Mouse (Mus musculus) adrenal gland, postnatal 4 days (tissue): ENCODE data around the gene Cacna2d2. TPM values are rescaled to one million over a fixed set of nuclear protein-coding genes. Genes with fewer than 3 reads are reported as not detected.

Source experiments
- DNase-seq, 2 experiments: peaks; one replicate each; pipeline ENCODE4 v3.0.0; 2021 to 2022; ENCODE audit warnings: low spot score in 2 of 2, mixed read lengths in 2 of 2
- total RNA-seq, 2 experiments: library from RNA; stranded (reverse); gene quantifications; 2 replicates each; pipeline ENCODE4 v1.2.3; 2021

Gene Cacna2d2
- total RNA-seq, 2 experiments from 2014 or later, result 10.1 to 10.9 TPM

DNA sequence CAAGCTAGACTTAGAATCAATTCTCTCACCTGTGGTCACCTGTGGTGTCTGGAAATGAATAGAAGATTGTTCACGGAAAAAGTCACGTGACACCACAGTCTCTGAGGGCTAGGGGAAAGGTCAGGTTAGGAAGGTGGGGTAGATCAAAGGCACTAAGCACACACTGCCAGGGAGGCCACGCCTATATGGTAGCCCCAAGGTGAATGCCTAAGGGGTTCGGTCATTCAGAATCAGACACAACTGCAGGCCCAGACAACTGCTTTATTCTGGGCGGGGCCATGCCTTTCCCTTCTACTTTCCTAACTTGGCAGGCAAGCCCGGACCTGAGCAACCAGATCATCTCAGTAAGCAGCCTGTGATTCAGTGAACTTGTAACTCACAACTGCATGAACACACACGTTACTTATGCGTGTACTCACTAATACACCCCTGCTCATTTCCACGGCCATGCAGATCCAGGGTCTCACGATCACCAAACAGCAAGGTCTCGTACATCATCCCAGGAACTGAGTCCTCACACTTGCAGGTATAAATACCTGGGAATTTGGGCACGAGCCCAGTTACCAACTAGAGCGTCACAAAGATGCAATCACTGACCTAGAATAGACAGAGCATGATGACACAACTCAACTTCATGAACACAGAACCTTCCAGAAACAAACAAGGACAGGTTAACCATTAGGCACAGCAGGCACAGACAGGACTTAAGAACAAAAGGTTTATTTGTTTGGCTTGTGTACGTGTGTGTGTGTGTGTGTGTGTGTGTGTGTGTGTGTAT lies 176.4 kb downstream of the Cacna2d2 start:
- no peak for DNase-seq

DNA sequence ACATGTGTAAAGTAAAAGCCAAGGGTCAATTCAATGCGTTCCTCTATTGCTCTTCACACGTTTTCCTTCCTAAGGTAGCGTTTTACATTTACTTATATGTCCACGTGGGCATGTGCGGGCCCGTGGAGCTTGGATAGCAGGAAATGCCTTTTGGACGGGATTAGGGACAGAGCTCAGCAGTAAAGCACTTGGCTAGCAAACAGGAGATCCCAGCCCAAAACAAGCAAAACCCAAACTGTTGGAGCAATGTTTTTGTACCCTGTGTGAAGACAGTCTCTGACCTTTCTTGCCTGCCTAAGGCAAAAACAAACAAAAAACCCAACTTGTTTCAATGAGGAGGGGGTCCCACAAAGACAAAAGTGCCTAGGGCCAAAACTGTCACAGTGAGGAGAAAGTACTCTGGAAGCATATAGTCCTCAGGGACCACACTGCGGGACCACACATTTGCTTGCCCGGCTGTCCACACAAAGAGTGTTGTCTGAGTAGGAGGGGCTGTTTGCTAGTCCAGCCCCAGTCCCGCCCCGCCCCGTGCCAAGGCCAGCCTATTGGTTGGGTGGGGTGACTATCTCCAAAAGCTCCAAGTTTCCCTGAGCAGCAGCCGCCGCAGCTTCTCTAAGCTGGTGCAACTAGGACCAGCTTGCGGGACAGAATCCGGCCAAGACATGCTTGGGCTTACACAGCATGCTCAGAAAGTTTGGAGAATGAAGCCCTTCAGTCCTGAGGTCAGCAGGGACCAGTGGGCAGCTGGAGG lies 177.1 kb downstream of the Cacna2d2 start, which contains the start of gene Hyal1:
Hyal1 (plus strand) TSS at position 571 of the 751 bp plus-strand sequence.
- DNase-seq, result peak; percentile 46 to 75

GRCm38 (mm10) chr9:107577871-107578270 lies 178.5 kb downstream of the Cacna2d2 start:
- no peak for DNase-seq

- no peak for DNase-seq
These were observed 179.2 kb downstream of the Cacna2d2 start, which contains the start of gene Naa80 for GRCm38 (mm10) chr9:107578587-107578986. TSS of gene Naa80 (plus strand) at chr9:107578887.

Other genes starting within 250 kb of the Cacna2d2 start
- 1 to 10 TPM; 7.1 to 7.4 TPM for gene Dock3, start 167.7 kb upstream of the Cacna2d2 start, total RNA-seq
- gene Mapkapk3, start 109.7 kb upstream of the Cacna2d2 start, total RNA-seq, result 10 to 100 TPM; 24.6 to 27.3 TPM
- 10 to 100 TPM; 17.8 to 22.5 TPM for gene Cish, start 103.6 kb upstream of the Cacna2d2 start, total RNA-seq
- gene Hemk1, start 61.3 kb upstream of the Cacna2d2 start, total RNA-seq, result 10 to 100 TPM; 19.5 to 23.7 TPM
- gene 6430571L13Rik, start 59.0 kb upstream of the Cacna2d2 start, total RNA-seq, result 1 to 10 TPM; 4.2 to 4.3 TPM
- 10 to 100 TPM; 40.8 to 44.6 TPM for gene Tmem115, start 134.3 kb downstream of the Cacna2d2 start, total RNA-seq
- gene Cyb561d2, start 142.6 kb downstream of the Cacna2d2 start, total RNA-seq, result 10 to 100 TPM; 19.2 to 21.7 TPM
- gene Nprl2, start 142.6 kb downstream of the Cacna2d2 start, total RNA-seq, result 10 to 100 TPM; 18.8 to 19.6 TPM
- gene Zmynd10, start 147.7 kb downstream of the Cacna2d2 start, total RNA-seq, result 1 to 10 TPM in 1 of 2 experiments, under 1 TPM in 1; 0.71 to 1.6 TPM
- 10 to 100 TPM; 34.9 to 37.6 TPM for gene Rassf1, start 151.9 kb downstream of the Cacna2d2 start, total RNA-seq
- gene Tusc2, start 163.6 kb downstream of the Cacna2d2 start, total RNA-seq, result 10 to 100 TPM; 31.8 to 33.8 TPM
- 10 to 100 TPM; 39.4 to 47.2 TPM for gene Hyal2, start 168.3 kb downstream of the Cacna2d2 start, total RNA-seq
- 1 to 10 TPM; 5.1 to 5.4 TPM for gene Hyal1, start 177.3 kb downstream of the Cacna2d2 start, total RNA-seq
- 10 to 100 TPM; 17.4 to 18.0 TPM for gene Naa80, start 179.3 kb downstream of the Cacna2d2 start, total RNA-seq
- 1 to 10 TPM; 2.7 to 2.9 TPM for gene Hyal3, start 181.2 kb downstream of the Cacna2d2 start, total RNA-seq
- gene Ifrd2, start 188.0 kb downstream of the Cacna2d2 start, total RNA-seq, result 10 to 100 TPM; 40.9 to 41.4 TPM
- gene Sema3b, start 209.6 kb downstream of the Cacna2d2 start, total RNA-seq, result 10 to 100 TPM; 16.9 to 19.4 TPM
- 100 to 1,000 TPM; 345 to 390 TPM for gene Gnai2, start 235.8 kb downstream of the Cacna2d2 start, total RNA-seq